Mouse (Mus musculus) left cerebral cortex, postnatal 4 days (tissue): ENCODE data around the gene Vezt. TPM values are rescaled to one million over a fixed set of nuclear protein-coding genes. Genes with fewer than 3 reads are reported as not detected.

Experiments used
- DNase-seq: peaks from one replicate; pipeline ENCODE4 v3.0.0-alpha.2; 2022
- intact Hi-C: fragments of 180-260 bp; cut with DNase I; formaldehyde crosslinking; loops from one replicate; pipeline ENCODE4 v1.15.1; 2025
- total RNA-seq, 2 experiments: library from RNA; stranded (reverse); gene quantifications; 2 replicates each; pipeline ENCODE4 v1.2.3; 2021

Gene Vezt
- total RNA-seq, 2 experiments from 2014 or later: 96.2 to 106 TPM

- intact Hi-C loops: no loop called here
- DNase-seq: no peak
Measured at GRCm38 (mm10) chr10:93969306-93969705, 66.3 kb downstream of the Vezt start.

GRCm38 (mm10) chr10:93967486-93967885, 68.1 kb downstream of the Vezt start:
- intact Hi-C loops: no loop called here
- no peak for DNase-seq

GRCm38 (mm10) chr10:93954023-93954422, 81.6 kb downstream of the Vezt start:
- intact Hi-C loops: no loop called here
- no peak for DNase-seq

GRCm38 (mm10) chr10:93953504-93953903, 82.1 kb downstream of the Vezt start:
- intact Hi-C loops: no loop called here
- no peak for DNase-seq

GRCm38 (mm10) chr10:93950991-93951390, 84.6 kb downstream of the Vezt start:
- no peak for DNase-seq
- intact Hi-C loops: no loop called here

GRCm38 (mm10) chr10:93949921-93950320, 85.7 kb downstream of the Vezt start:
- intact Hi-C loops: no loop called here
- no peak for DNase-seq

- intact Hi-C loops: no loop called here
- DNase-seq: peak; percentile 45
Measured at GRCm38 (mm10) chr10:93945843-93946499, 89.6 kb downstream of the Vezt start.

GRCm38 (mm10) chr10:93945364-93945763, 90.3 kb downstream of the Vezt start:
- DNase-seq: peak; percentile 74
- intact Hi-C loops: no loop called here

- DNase-seq: peak; percentile 29
- intact Hi-C loops: no loop called here
Measured at GRCm38 (mm10) chr10:93944241-93944640, 91.4 kb downstream of the Vezt start.

- DNase-seq: no peak
- intact Hi-C loops: no loop called here
Measured at GRCm38 (mm10) chr10:93940279-93940678, 95.3 kb downstream of the Vezt start.

GRCm38 (mm10) chr10:93939676-93940075, 95.9 kb downstream of the Vezt start:
- intact Hi-C loops: no loop called here
- DNase-seq: no peak

- peak; percentile 36 for DNase-seq
- intact Hi-C loops: no loop called here
Measured at GRCm38 (mm10) chr10:93938844-93939271, 96.8 kb downstream of the Vezt start.

GRCm38 (mm10) chr10:93933980-93934379, 101.6 kb downstream of the Vezt start:
- peak; percentile 82 for DNase-seq
- intact Hi-C loops: no loop called here

GRCm38 (mm10) chr10:93932861-93933260, 102.8 kb downstream of the Vezt start:
- peak; percentile 43 for DNase-seq
- intact Hi-C loops: no loop called here

- DNase-seq: no peak
- intact Hi-C loops: no loop called here
Measured at GRCm38 (mm10) chr10:93932020-93932419, 103.6 kb downstream of the Vezt start.

GRCm38 (mm10) chr10:93931431-93931830, 104.2 kb downstream of the Vezt start:
- DNase-seq: no peak
- intact Hi-C loops: no loop called here

GRCm38 (mm10) chr10:93930236-93930824, 105.3 kb downstream of the Vezt start:
- intact Hi-C loops: no loop called here
- DNase-seq: no peak

- intact Hi-C loops: no loop called here
- DNase-seq: no peak
Measured at GRCm38 (mm10) chr10:93924666-93925065, 111.0 kb downstream of the Vezt start.

GRCm38 (mm10) chr10:93921160-93921559, 114.5 kb downstream of the Vezt start:
- intact Hi-C loops: no loop called here

GRCm38 (mm10) chr10:93919227-93919626, 116.4 kb downstream of the Vezt start:
- peak; percentile 63 for DNase-seq
- intact Hi-C loops: no loop called here

More at GRCm38 (mm10) chr10:93921160-93921559, 114.5 kb downstream of the Vezt start:
- no peak for DNase-seq

GRCm38 (mm10) chr10:93918701-93919100, 116.9 kb downstream of the Vezt start:
- intact Hi-C loops: no loop called here
- peak; percentile 61 for DNase-seq

- intact Hi-C loops: no loop called here
- DNase-seq: no peak
Measured at GRCm38 (mm10) chr10:93918087-93918486, 117.5 kb downstream of the Vezt start.
